Mouse (Mus musculus) spleen, adult 2 months (tissue): ENCODE data around the gene Dnajc25.

Source experiments
- CTCF ChIP-seq: fragments of 200-500 bp; IDR thresholded peaks from 2 replicates; pipeline ENCODE4 v1.5.1; 2011; ENCODE audit warnings: mild to moderate bottlenecking, inconsistent platforms; ENCODE audit not compliant: insufficient read depth, insufficient read length, insufficient replicate concordance; ENCODE audit errors: extremely low read depth
- POLR2A ChIP-seq: fragments of 200-500 bp; IDR thresholded peaks from 2 replicates; pipeline ENCODE4 v1.6.1; 2011; ENCODE audit warnings: low read depth, low read length, inconsistent platforms

GRCm38 (mm10) chr4:58975711-58976110 lies 19.2 kb upstream of the Dnajc25 start:
- TF ChIP-seq CTCF (no peak), POLR2A (no peak)
